Mouse (Mus musculus) limb, embryonic 13.5 days (tissue): Measurements from ENCODE around the gene Entpd4b. TPM values are rescaled to one million over a fixed set of nuclear protein-coding genes. Genes with fewer than 3 reads are reported as not detected.
"Not testable (repeated sequence)": the region's sequence is repeated elsewhere in the genome, so short reads cannot be mapped to it uniquely, and the experiment has no call there.

Experiments
- ATAC-seq: fragments of 200-750 bp; cut with Nextera tagmentation; 2 replicates; pipeline ENCODE4 v1.8.0; 2017; ENCODE audit warnings: low read depth, moderate number of reproducible peaks, moderate TSS enrichment; ENCODE audit not compliant: low FRiP score
- H3K27ac ChIP-seq: fragments of 300-500 bp; sonication (generic); 2 replicates; pipeline ENCODE4 v1.5.1; 2015; ENCODE audit warnings: inconsistent platforms, mild to moderate bottlenecking, moderate library complexity
- H3K27me3 ChIP-seq: fragments of 300-500 bp; sonication (generic); 2 replicates; pipeline ENCODE4 v1.6.1; 2015; ENCODE audit warnings: mild to moderate bottlenecking, inconsistent platforms
- H3K36me3 ChIP-seq: fragments of 300-500 bp; sonication (generic); 2 replicates; pipeline ENCODE4 v1.6.1; 2015; ENCODE audit warnings: inconsistent platforms, mild to moderate bottlenecking, moderate library complexity
- H3K4me1 ChIP-seq: fragments of 300-500 bp; sonication (generic); 2 replicates; pipeline ENCODE4 v1.6.1; 2015; ENCODE audit warnings: inconsistent platforms
- H3K4me2 ChIP-seq: fragments of 300-500 bp; sonication (generic); replicated peaks from 2 replicates; pipeline ENCODE4 v1.6.1; 2015; ENCODE audit warnings: inconsistent platforms, mild to moderate bottlenecking, moderate library complexity
- H3K4me3 ChIP-seq: fragments of 300-500 bp; sonication (generic); 2 replicates; pipeline ENCODE4 v1.5.1; 2015; ENCODE audit warnings: moderate library complexity, mild to moderate bottlenecking, inconsistent platforms
- H3K9ac ChIP-seq: fragments of 300-500 bp; sonication (generic); 2 replicates; pipeline ENCODE4 v1.6.1; 2015; ENCODE audit warnings: mild to moderate bottlenecking, inconsistent platforms
- H3K9me3 ChIP-seq: fragments of 300-500 bp; sonication (generic); 2 replicates; pipeline ENCODE4 v1.6.1; 2016; ENCODE audit warnings: inconsistent platforms
- WGBS: fragments of 180-500 bp; shearing (Covaris S2); methylation state at CpG from one replicate; pipeline ENCODE4 v1.1.7; 2015; 5-methylcytosine and 5-hydroxymethylcytosine counted together
- polyA plus RNA-seq: library from polyadenylated mRNA; unstranded; fragments of >200 nt; fragmentation: Nextera tagmentation; extraction: Ambion mirVana; gene quantifications from 2 replicates; pipeline ENCODE4 v1.2.1, GENCODE M21; 2015

Entpd4b gene
- polyA plus RNA-seq, 1 experiment from 2014 or later = 14.7 TPM

GRCm38 (mm10) chr14:69557550-69557949 is 2.3 kb downstream of the Entpd4b start:
- not testable (repeated sequence) for H3K4me3 ChIP-seq, H3K36me3 ChIP-seq, H3K4me2 ChIP-seq, H3K27ac ChIP-seq, H3K4me1 ChIP-seq, H3K9ac ChIP-seq, H3K27me3 ChIP-seq, H3K9me3 ChIP-seq, ATAC-seq
- no CpG with 5 or more reads among the region's 14 CpGs for WGBS

Other genes starting within 250 kb of the Entpd4b start
- 0.18 TPM in 1 of 2 replicates, not detected in the other for gene Gm16867, start 52.1 kb upstream of the Entpd4b start, polyA plus RNA-seq
- gene Gm27179, start 42.9 kb upstream of the Entpd4b start, polyA plus RNA-seq = not detected in 2 replicates